13 mouse cellular contexts compared by ENCODE assay signal in the genomic region with DNA sequence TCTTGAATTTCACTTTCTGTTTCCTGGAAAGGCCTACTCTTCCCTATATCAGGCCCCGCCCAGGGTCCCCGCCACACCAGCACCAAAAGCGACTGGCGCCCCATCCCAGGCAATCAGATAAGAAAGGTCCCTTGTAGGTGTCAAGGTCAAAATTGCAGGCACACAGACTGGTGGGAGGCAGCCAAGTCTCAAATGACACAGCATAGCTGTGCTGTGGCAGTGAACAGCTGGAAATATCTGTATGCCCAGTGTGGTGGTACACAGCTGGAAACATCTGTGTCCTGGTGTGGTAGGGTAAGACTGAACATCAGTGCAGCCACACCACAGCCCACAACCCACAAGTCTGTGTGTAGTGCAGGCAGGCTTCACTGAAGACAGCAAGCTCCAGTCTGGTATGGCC. TPM values are rescaled to one million over a fixed set of nuclear protein-coding genes. Genes with fewer than 3 reads are reported as not detected.
DNase-seq lines count a peak whose midpoint lies in the region; ATAC-seq and TF ChIP-seq lines count a peak whose summit lies in the region.
"Had no signal": no experiment of that assay in that cellular context is flagged by ENCODE, and none has a peak within 500 bp of the region (broad histone marks: within the 10 kb centered on the region; RNA-seq: fewer than 3 reads in every experiment).

No protein-coding gene starts in this region.

- ATAC-seq in limb, embryonic 11.5 days (ENCODE audit: insufficient number of reproducible peaks, low FRiP score, low TSS enrichment, low read depth) = no peak; the same call in 1 of the 2 replicates
- ATAC-seq in G1E (ENCODE audit: extremely low read depth, insufficient number of reproducible peaks, low FRiP score, poor library complexity, severe bottlenecking) = peak; percentile 54
- 0 out of 2 replicates have a peak, but pooled peaks have one; percentile 8 for ATAC-seq in granulocyte monocyte progenitor cell, adult 5-6 weeks (replicated peaks; ENCODE audit: poor library complexity, severe bottlenecking)
- ATAC-seq in forebrain, embryonic 16.5 days = no peak
- no peak for ATAC-seq in forebrain, embryonic 12.5 days (ENCODE audit: low FRiP score)

- no peaks in the 10 kb centered on the region for H3K36me3 ChIP-seq in limb, embryonic 11.5 days (ENCODE audit: control insufficient read depth, insufficient read depth, low read length)
- H3K36me3 ChIP-seq in limb, embryonic 10.5 days = no peaks in the 10 kb centered on the region
- no peaks in the 10 kb centered on the region for H3K36me3 ChIP-seq in G1E (replicated peaks)
- no peaks in the 10 kb centered on the region for H3K36me3 ChIP-seq in forebrain, embryonic 16.5 days (ENCODE audit: control insufficient read depth, insufficient read depth)
- H3K36me3 ChIP-seq in forebrain, embryonic 12.5 days (replicated peaks) = no peaks in the 10 kb centered on the region
- H3K36me3 ChIP-seq: embryonic facial prominence, embryonic 12.5 days had no signal

- no peak overlapping the region for H3K4me2 ChIP-seq in limb, embryonic 11.5 days (ENCODE audit: low read depth, severe bottlenecking)
- H3K4me2 ChIP-seq in forebrain, embryonic 16.5 days (ENCODE audit: low read length) = no peak overlapping the region
- no peak overlapping the region for H3K4me2 ChIP-seq in forebrain, embryonic 12.5 days
- H3K4me2 ChIP-seq: embryonic facial prominence, embryonic 12.5 days had no signal

- H3K4me3 ChIP-seq in limb, embryonic 11.5 days (ENCODE audit: low read depth, low read length) = no peak overlapping the region
- no peak overlapping the region for H3K4me3 ChIP-seq in limb, embryonic 10.5 days
- H3K4me3 ChIP-seq in G1E (ENCODE audit: low read depth, low read length) = peak overlapping the region; percentile 33
- H3K4me3 ChIP-seq in forebrain, embryonic 16.5 days (replicated peaks; ENCODE audit: low read length) = no peak overlapping the region
- H3K4me3 ChIP-seq in forebrain, embryonic 12.5 days (replicated peaks) = no peak overlapping the region
- H3K4me3 ChIP-seq: embryonic facial prominence, embryonic 12.5 days had no signal

- no peak overlapping the region for H3K27ac ChIP-seq in limb, embryonic 11.5 days (replicated peaks; ENCODE audit: low read depth, low read length)
- H3K27ac ChIP-seq in limb, embryonic 10.5 days = no peak overlapping the region
- H3K27ac ChIP-seq in forebrain, embryonic 16.5 days (ENCODE audit: low read length) = no peak overlapping the region
- no peak overlapping the region for H3K27ac ChIP-seq in forebrain, embryonic 12.5 days
- H3K27ac ChIP-seq: embryonic facial prominence, embryonic 12.5 days had no signal

- WGBS in limb, embryonic 11.5 days = 84% methylated on average over 4 of the region's 4 CpGs
- 75% methylated on average over 4 of the region's 4 CpGs for WGBS in limb, embryonic 10.5 days
- 94% methylated on average over 4 of the region's 4 CpGs for WGBS in forebrain, embryonic 16.5 days
- 91% methylated on average over 4 of the region's 4 CpGs for WGBS in forebrain, embryonic 12.5 days

- H3K27me3 ChIP-seq in limb, embryonic 11.5 days (ENCODE audit: control insufficient read depth, insufficient read depth, low read length) = no peaks in the 10 kb centered on the region
- no peaks in the 10 kb centered on the region for H3K27me3 ChIP-seq in limb, embryonic 10.5 days (ENCODE audit: low read depth, poor library complexity, severe bottlenecking)
- H3K27me3 ChIP-seq in G1E (ENCODE audit: insufficient read depth, low read length) = peaks cover 59% of the 10 kb centered on the region
- no peaks in the 10 kb centered on the region for H3K27me3 ChIP-seq in forebrain, embryonic 16.5 days (replicated peaks; ENCODE audit: control insufficient read depth, insufficient read depth, low read length)
- no peaks in the 10 kb centered on the region for H3K27me3 ChIP-seq in forebrain, embryonic 12.5 days
- H3K27me3 ChIP-seq: embryonic facial prominence, embryonic 12.5 days had no signal

- DNase-seq in limb, embryonic 11.5 days (ENCODE audit: low spot score) = no peak
- DNase-seq in limb, embryonic 10.5 days (ENCODE audit: low spot score) = no peak
- peak; percentile 30 for DNase-seq in G1E (ENCODE audit: low spot score)
- DNase-seq in lung, postnatal 10 days = peak; percentile 65
- DNase-seq in kidney, adult 18-20 months = no peak
- DNase-seq: cerebellum, adult 11-12 months; kidney, adult 11 months; layer of hippocampus, postnatal 36 days; right cerebral cortex, adult 18-20 months had no signal

- TF ChIP-seq CTCF in G1E (IDR thresholded peaks at IDR 0.05; ENCODE audit: low read depth, low read length) = no peak

- 0 out of 2 replicates have a peak overlapping the region, but pooled peaks have one; percentile 4 for H3K9ac ChIP-seq in limb, embryonic 11.5 days (ENCODE audit: low read length)
- H3K9ac ChIP-seq in forebrain, embryonic 16.5 days (replicated peaks; ENCODE audit: low read depth, low read length) = no peak overlapping the region
- no peak overlapping the region for H3K9ac ChIP-seq in forebrain, embryonic 12.5 days
- H3K9ac ChIP-seq: embryonic facial prominence, embryonic 12.5 days had no signal

- H3K9me3 ChIP-seq in limb, embryonic 11.5 days (ENCODE audit: control insufficient read depth, low read length) = no peaks in the 10 kb centered on the region
- H3K9me3 ChIP-seq in limb, embryonic 10.5 days (replicated peaks) = no peaks in the 10 kb centered on the region
- H3K9me3 ChIP-seq in G1E (replicated peaks) = no peaks in the 10 kb centered on the region
- no peaks in the 10 kb centered on the region for H3K9me3 ChIP-seq in forebrain, embryonic 16.5 days (ENCODE audit: control insufficient read depth, low read length)
- no peaks in the 10 kb centered on the region for H3K9me3 ChIP-seq in forebrain, embryonic 12.5 days
- H3K9me3 ChIP-seq: embryonic facial prominence, embryonic 12.5 days had no signal

- no peaks in the 10 kb centered on the region for H3K4me1 ChIP-seq in limb, embryonic 11.5 days (ENCODE audit: control insufficient read depth, insufficient read depth, low read length)
- H3K4me1 ChIP-seq in limb, embryonic 10.5 days = peaks cover 9% of the 10 kb centered on the region; the same call in 1 of the 2 replicates
- peaks cover 31% of the 10 kb centered on the region for H3K4me1 ChIP-seq in G1E (ENCODE audit: insufficient read depth, low read depth, low read length)
- no peaks in the 10 kb centered on the region for H3K4me1 ChIP-seq in forebrain, embryonic 16.5 days (replicated peaks; ENCODE audit: control insufficient read depth, insufficient read depth, low read length)
- no peaks in the 10 kb centered on the region for H3K4me1 ChIP-seq in forebrain, embryonic 12.5 days
- H3K4me1 ChIP-seq: embryonic facial prominence, embryonic 12.5 days had no signal

RNA-seq across cellular contexts. Expression of gene Gm11172, which starts 2.1 kb away (rescaled TPM):
- not detected in 2 replicates for polyA plus RNA-seq in limb, embryonic 11.5 days (2014; fragmentation: Nextera tagmentation; extraction: Ambion mirVana)
- not detected in 2 replicates for polyA plus RNA-seq in limb, embryonic 10.5 days (2016; fragmentation: Nextera tagmentation; extraction: Ambion mirVana)
- total RNA-seq in G1E (2014; fragmentation: Nextera tagmentation) (not detected in 2 replicates), G1E (2017) (not detected in 2 replicates)
- not detected in 2 replicates for polyA plus RNA-seq in G1E (2012)
- not detected in 2 replicates for total RNA-seq in granulocyte monocyte progenitor cell, adult 5-6 weeks (2014; fragmentation: Nextera tagmentation)
- total RNA-seq in granulocyte monocyte progenitor cell, adult 5-6 weeks (2017) = not detected in 2 replicates
- not detected in 2 replicates for polyA plus RNA-seq in forebrain, embryonic 16.5 days (2015; fragmentation: Nextera tagmentation; extraction: Ambion mirVana)
- not detected in 2 replicates for polyA plus RNA-seq in forebrain, embryonic 12.5 days (2016; fragmentation: Nextera tagmentation; extraction: Ambion mirVana)
- total RNA-seq: layer of hippocampus, postnatal 36 days had no signal
- polyA plus RNA-seq: embryonic facial prominence, embryonic 12.5 days had no signal

RNA-seq across cellular contexts. Expression of gene Prm1, which starts 9.2 kb away (rescaled TPM):
- not detected in 2 replicates for polyA plus RNA-seq in limb, embryonic 11.5 days (2014; fragmentation: Nextera tagmentation; extraction: Ambion mirVana)
- not detected in 2 replicates for polyA plus RNA-seq in limb, embryonic 10.5 days (2016; fragmentation: Nextera tagmentation; extraction: Ambion mirVana)
- total RNA-seq in G1E (2014; fragmentation: Nextera tagmentation) = not detected in 2 replicates
- not detected in 2 replicates for total RNA-seq in G1E (2017)
- polyA plus RNA-seq in G1E (2012) = not detected in 2 replicates
- total RNA-seq in granulocyte monocyte progenitor cell, adult 5-6 weeks (2014; fragmentation: Nextera tagmentation) = not detected in 2 replicates
- total RNA-seq in granulocyte monocyte progenitor cell, adult 5-6 weeks (2017) = not detected in 2 replicates
- polyA plus RNA-seq in forebrain, embryonic 16.5 days (2015; fragmentation: Nextera tagmentation; extraction: Ambion mirVana) = not detected in 2 replicates
- not detected in 2 replicates for polyA plus RNA-seq in forebrain, embryonic 12.5 days (2016; fragmentation: Nextera tagmentation; extraction: Ambion mirVana)
- total RNA-seq: layer of hippocampus, postnatal 36 days had no signal
- polyA plus RNA-seq: embryonic facial prominence, embryonic 12.5 days had no signal

RNA-seq across cellular contexts. Expression of gene Prm2, which starts 18.9 kb away (rescaled TPM):
- not detected in 2 replicates for polyA plus RNA-seq in limb, embryonic 11.5 days (2014; fragmentation: Nextera tagmentation; extraction: Ambion mirVana)
- polyA plus RNA-seq in limb, embryonic 10.5 days (2016; fragmentation: Nextera tagmentation; extraction: Ambion mirVana) = not detected in 2 replicates
- total RNA-seq in G1E (2014; fragmentation: Nextera tagmentation) (not detected in 2 replicates), G1E (2017) (0.49 TPM in 1 of 2 replicates, not detected in the other)
- not detected in 2 replicates for polyA plus RNA-seq in G1E (2012)
- total RNA-seq in granulocyte monocyte progenitor cell, adult 5-6 weeks (2014; fragmentation: Nextera tagmentation) = not detected in 2 replicates
- total RNA-seq in granulocyte monocyte progenitor cell, adult 5-6 weeks (2017) = not detected in 2 replicates
- not detected in 2 replicates for polyA plus RNA-seq in forebrain, embryonic 16.5 days (2015; fragmentation: Nextera tagmentation; extraction: Ambion mirVana)
- not detected in 2 replicates for polyA plus RNA-seq in forebrain, embryonic 12.5 days (2016; fragmentation: Nextera tagmentation; extraction: Ambion mirVana)
- total RNA-seq: layer of hippocampus, postnatal 36 days had no signal
- polyA plus RNA-seq: embryonic facial prominence, embryonic 12.5 days had no signal

RNA-seq across cellular contexts. Expression of gene Rmi2, which starts 20.0 kb away (rescaled TPM):
- polyA plus RNA-seq in limb, embryonic 11.5 days (2014; fragmentation: Nextera tagmentation; extraction: Ambion mirVana) = 4.3 and 4.7 TPM in 2 replicates
- polyA plus RNA-seq in limb, embryonic 10.5 days (2016; fragmentation: Nextera tagmentation; extraction: Ambion mirVana) = 4.2 and 4.8 TPM in 2 replicates
- 8.9 and 9.5 TPM in 2 replicates for total RNA-seq in G1E (2014; fragmentation: Nextera tagmentation)
- 5.1 and 5.7 TPM in 2 replicates for total RNA-seq in G1E (2017)
- polyA plus RNA-seq in G1E (2012) = 7.8 and 8.3 TPM in 2 replicates
- 10.5 and 13.9 TPM in 2 replicates for total RNA-seq in granulocyte monocyte progenitor cell, adult 5-6 weeks (2014; fragmentation: Nextera tagmentation)
- total RNA-seq in granulocyte monocyte progenitor cell, adult 5-6 weeks (2017) = 5.4 and 5.5 TPM in 2 replicates
- 0.75 and 0.94 TPM in 2 replicates for polyA plus RNA-seq in forebrain, embryonic 16.5 days (2015; fragmentation: Nextera tagmentation; extraction: Ambion mirVana)
- polyA plus RNA-seq in forebrain, embryonic 12.5 days (2016; fragmentation: Nextera tagmentation; extraction: Ambion mirVana) = 3.1 and 4.0 TPM in 2 replicates

RNA-seq across cellular contexts. Expression of gene Prm3, which starts 24.1 kb away (rescaled TPM):
- not detected in 2 replicates for polyA plus RNA-seq in limb, embryonic 11.5 days (2014; fragmentation: Nextera tagmentation; extraction: Ambion mirVana)
- polyA plus RNA-seq in limb, embryonic 10.5 days (2016; fragmentation: Nextera tagmentation; extraction: Ambion mirVana) = not detected in 2 replicates
- total RNA-seq in G1E (2014; fragmentation: Nextera tagmentation) (not detected in 2 replicates), G1E (2017) (not detected in 2 replicates)
- polyA plus RNA-seq in G1E (2012) = not detected in 2 replicates
- total RNA-seq in granulocyte monocyte progenitor cell, adult 5-6 weeks (2014; fragmentation: Nextera tagmentation) = not detected in 2 replicates
- total RNA-seq in granulocyte monocyte progenitor cell, adult 5-6 weeks (2017) = not detected in 2 replicates
- not detected in 2 replicates for polyA plus RNA-seq in forebrain, embryonic 16.5 days (2015; fragmentation: Nextera tagmentation; extraction: Ambion mirVana)
- polyA plus RNA-seq in forebrain, embryonic 12.5 days (2016; fragmentation: Nextera tagmentation; extraction: Ambion mirVana) = not detected in 2 replicates
- total RNA-seq: layer of hippocampus, postnatal 36 days had no signal
- polyA plus RNA-seq: embryonic facial prominence, embryonic 12.5 days had no signal

Comparison
In these comparisons a context has a peak if more than half of its experiments do, and no peak if none do; other contexts are left out.
1. ATAC-seq: peak in G1E (single experiment) and granulocyte monocyte progenitor cell, adult 5-6 weeks (single experiment); none in limb, embryonic 11.5 days (single experiment), forebrain, embryonic 16.5 days (single experiment) and forebrain, embryonic 12.5 days (single experiment).
2. DNase-seq: peak in G1E (single experiment) and lung, postnatal 10 days (single experiment); none in limb, embryonic 11.5 days (single experiment), limb, embryonic 10.5 days (single experiment) and kidney, adult 18-20 months (single experiment).